In genomic region chr13:84401006-84401405, GRCm38 (mm10) we compare ENCODE assay signal across 15 mouse cellular contexts.
"Had no signal": no experiment of that assay in that cellular context is flagged by ENCODE, and none has a peak within 500 bp of the region (broad histone marks: within the 10 kb centered on the region; RNA-seq: fewer than 3 reads in every experiment).

No protein-coding gene starts in this region.

- H3K4me3 ChIP-seq: left cerebral cortex, adult 2 months; limb, embryonic 12.5 days; liver, embryonic 13.5 days; lung, embryonic 15.5 days; megakaryocyte, embryonic 14.5 days; midbrain, embryonic 12.5 days had no signal

- H3K27ac ChIP-seq: left cerebral cortex, adult 2 months; limb, embryonic 12.5 days; liver, embryonic 13.5 days; lung, embryonic 15.5 days; macrophage; midbrain, embryonic 12.5 days had no signal

- H3K4me1 ChIP-seq: limb, embryonic 12.5 days; liver, embryonic 13.5 days; lung, embryonic 15.5 days; megakaryocyte, embryonic 14.5 days had no signal

- H3K4me2 ChIP-seq: limb, embryonic 12.5 days; liver, embryonic 13.5 days; lung, embryonic 15.5 days; midbrain, embryonic 12.5 days had no signal

- H3K27me3 ChIP-seq: limb, embryonic 12.5 days; liver, embryonic 13.5 days; lung, embryonic 15.5 days; megakaryocyte, embryonic 14.5 days; midbrain, embryonic 12.5 days had no signal

- H3K36me3 ChIP-seq: limb, embryonic 12.5 days; liver, embryonic 13.5 days; lung, embryonic 15.5 days; midbrain, embryonic 12.5 days had no signal

- DNase-seq: kidney, adult 18-20 months; kidney, postnatal 10 days; kidney, postnatal 4 days; liver; liver, embryonic 13.5 days; liver, postnatal 0 days; lung, postnatal 14 days; right cerebral cortex, postnatal 14 days; thymus, postnatal 36 days had no signal

- H3K9me3 ChIP-seq: limb, embryonic 12.5 days; liver, embryonic 13.5 days; lung, embryonic 15.5 days; megakaryocyte, embryonic 14.5 days; midbrain, embryonic 12.5 days had no signal

- H3K9ac ChIP-seq: limb, embryonic 12.5 days; liver, embryonic 13.5 days; liver, postnatal 0 days; lung, embryonic 15.5 days; midbrain, embryonic 12.5 days had no signal

- ATAC-seq: liver, postnatal 0 days had no signal
